Mouse (Mus musculus) hindbrain, embryonic 14.5 days (tissue): Measurements from ENCODE around the gene Clasp2. TPM values are rescaled to one million over a fixed set of nuclear protein-coding genes. Genes with fewer than 3 reads are reported as not detected.
"Not testable (repeated sequence)": the region's sequence is repeated elsewhere in the genome, so short reads cannot be mapped to it uniquely, and the experiment has no call there.

Experiments used
- ATAC-seq: fragments of 200-750 bp; cut with Nextera tagmentation; 2 replicates; pipeline ENCODE4 v1.8.0; 2017; ENCODE audit warnings: moderate number of reproducible peaks, mild to moderate bottlenecking, moderate TSS enrichment, moderate library complexity; ENCODE audit not compliant: low FRiP score
- DNase-seq: peaks from one replicate; pipeline ENCODE4 v3.0.0-alpha.2; 2015; ENCODE audit warnings: low spot score
- H3K27ac ChIP-seq: fragments of 300-500 bp; sonication (generic); 2 replicates; pipeline ENCODE4 v1.5.1; 2014; ENCODE audit warnings: mild to moderate bottlenecking, moderate library complexity
- H3K27me3 ChIP-seq: fragments of 300-500 bp; sonication (generic); 2 replicates; pipeline ENCODE4 v1.6.1; 2014; ENCODE audit warnings: mild to moderate bottlenecking, low read length, mixed read lengths; ENCODE audit not compliant: control insufficient read depth, insufficient read depth
- H3K36me3 ChIP-seq: fragments of 300-500 bp; sonication (generic); replicated peaks from 2 replicates; pipeline ENCODE4 v1.6.1; 2014; ENCODE audit not compliant: control insufficient read depth, insufficient read depth
- H3K4me1 ChIP-seq: fragments of 300-500 bp; sonication (generic); replicated peaks from 2 replicates; pipeline ENCODE4 v1.6.1; 2014; ENCODE audit warnings: antibody characterized with exemption, low read length, mixed read lengths; ENCODE audit not compliant: control insufficient read depth, insufficient read depth
- H3K4me2 ChIP-seq: fragments of 300-500 bp; sonication (generic); replicated peaks from 2 replicates; pipeline ENCODE4 v1.6.1; 2014; ENCODE audit warnings: mild to moderate bottlenecking, moderate library complexity
- H3K4me3 ChIP-seq: fragments of 300-500 bp; sonication (generic); replicated peaks from 2 replicates; pipeline ENCODE4 v1.5.1; 2014; ENCODE audit warnings: mild to moderate bottlenecking, low read length
- H3K9ac ChIP-seq: fragments of 300-500 bp; sonication (generic); 2 replicates; pipeline ENCODE4 v1.6.1; 2014
- H3K9me3 ChIP-seq: fragments of 300-500 bp; sonication (generic); 2 replicates; pipeline ENCODE4 v1.6.1; 2016; ENCODE audit warnings: low read length; ENCODE audit not compliant: control insufficient read depth
- WGBS: fragments of 180-500 bp; shearing (Covaris S2); extraction: QIAGEN DNeasy Blood & Tissue Kit; methylation state at CpG from one replicate; pipeline ENCODE4 v1.1.7; 2014; 5-methylcytosine and 5-hydroxymethylcytosine counted together
- polyA plus RNA-seq: library from polyadenylated mRNA; unstranded; fragments of >200 nt; fragmentation: Nextera tagmentation; extraction: Ambion mirVana; gene quantifications from 2 replicates; pipeline ENCODE4 v1.2.1, GENCODE M21; 2014

Gene Clasp2
- polyA plus RNA-seq, 1 experiment from 2014 or later: 154 TPM

- ATAC-seq: no peak
- WGBS: 90% methylated on average over 15 of the region's 15 CpGs
- Histone ChIP-seq H3K27ac (no peak overlapping the region), H3K9ac (no peak overlapping the region), H3K4me1 (no peaks in the 10 kb centered on the region), H3K36me3 (no peaks in the 10 kb centered on the region), H3K9me3 (no peaks in the 10 kb centered on the region), H3K4me2 (no peak overlapping the region), H3K4me3 (no peak overlapping the region), H3K27me3 (no peaks in the 10 kb centered on the region)
- no peak for DNase-seq
These were observed 16.6 kb upstream of the Clasp2 start for GRCm38 (mm10) chr9:113724646-113725045.

- H3K4me1 ChIP-seq, H3K9ac ChIP-seq, DNase-seq, H3K4me2 ChIP-seq, H3K27me3 ChIP-seq, H3K27ac ChIP-seq, H3K9me3 ChIP-seq, H3K36me3 ChIP-seq, ATAC-seq, H3K4me3 ChIP-seq: not testable (repeated sequence)
- 92% methylated on average over 5 of the region's 5 CpGs for WGBS
These were observed 15.7 kb upstream of the Clasp2 start for GRCm38 (mm10) chr9:113725609-113726008.

GRCm38 (mm10) chr9:113726131-113726530 is 15.1 kb upstream of the Clasp2 start:
- no peak overlapping the region for H3K9ac ChIP-seq
- no peaks in the 10 kb centered on the region for H3K27me3 ChIP-seq
- H3K27ac ChIP-seq: no peak overlapping the region
- no peak for ATAC-seq
- H3K36me3 ChIP-seq: no peaks in the 10 kb centered on the region
- H3K9me3 ChIP-seq: no peaks in the 10 kb centered on the region
- 81% methylated on average over 3 of the region's 3 CpGs for WGBS
- H3K4me3 ChIP-seq: no peak overlapping the region
- DNase-seq: no peak
- no peak overlapping the region for H3K4me2 ChIP-seq
- no peaks in the 10 kb centered on the region for H3K4me1 ChIP-seq

GRCm38 (mm10) chr9:113726991-113727680 is 14.1 kb upstream of the Clasp2 start:
- Histone ChIP-seq H3K4me3 (no peak overlapping the region), H3K27me3 (no peaks in the 10 kb centered on the region), H3K4me2 (no peak overlapping the region), H3K4me1 (no peaks in the 10 kb centered on the region), H3K27ac (no peak overlapping the region), H3K9me3 (no peaks in the 10 kb centered on the region), H3K9ac (no peak overlapping the region), H3K36me3 (no peaks in the 10 kb centered on the region)
- WGBS: 92% methylated on average over 18 of the region's 18 CpGs
- no peak for ATAC-seq
- DNase-seq: no peak

- Histone ChIP-seq H3K4me1 (no peaks in the 10 kb centered on the region), H3K9me3 (no peaks in the 10 kb centered on the region), H3K4me3 (no peak overlapping the region), H3K9ac (no peak overlapping the region), H3K27ac (no peak overlapping the region), H3K36me3 (no peaks in the 10 kb centered on the region), H3K4me2 (no peak overlapping the region), H3K27me3 (no peaks in the 10 kb centered on the region)
- no peak for DNase-seq
- WGBS: 89% methylated on average over 3 of the region's 3 CpGs
- ATAC-seq: no peak
These were observed 9.7 kb upstream of the Clasp2 start for GRCm38 (mm10) chr9:113731540-113731939.

GRCm38 (mm10) chr9:113735920-113736319 is 5.4 kb upstream of the Clasp2 start:
- Histone ChIP-seq H3K9me3 (no peaks in the 10 kb centered on the region), H3K9ac (no peak overlapping the region), H3K27me3 (no peaks in the 10 kb centered on the region), H3K4me1 (no peaks in the 10 kb centered on the region), H3K4me2 (no peak overlapping the region), H3K27ac (no peak overlapping the region), H3K36me3 (no peaks in the 10 kb centered on the region), H3K4me3 (no peak overlapping the region)
- DNase-seq (no peak), ATAC-seq (no peak)

- DNase-seq (no peak), ATAC-seq (no peak)
- H3K9ac ChIP-seq: no peak overlapping the region
- 0 out of 2 replicates have a peak, but pooled peaks cover 5% of the 10 kb centered on the region for H3K4me1 ChIP-seq
- no peak overlapping the region for H3K4me3 ChIP-seq
- no peaks in the 10 kb centered on the region for H3K27me3 ChIP-seq
- WGBS: 59% methylated on average over 9 of the region's 9 CpGs
- no peaks in the 10 kb centered on the region for H3K36me3 ChIP-seq
- no peak overlapping the region for H3K4me2 ChIP-seq
- H3K9me3 ChIP-seq: no peaks in the 10 kb centered on the region
- no peak overlapping the region for H3K27ac ChIP-seq
These were observed 3.3 kb upstream of the Clasp2 start for GRCm38 (mm10) chr9:113738021-113738420.

GRCm38 (mm10) chr9:113738941-113739340 is 2.3 kb upstream of the Clasp2 start:
- ATAC-seq (no peak), DNase-seq (no peak)
- no peaks in the 10 kb centered on the region for H3K27me3 ChIP-seq
- no peak overlapping the region for H3K9ac ChIP-seq
- H3K9me3 ChIP-seq: no peaks in the 10 kb centered on the region
- H3K4me3 ChIP-seq: no peak overlapping the region
- H3K27ac ChIP-seq: no peak overlapping the region
- no peak overlapping the region for H3K4me2 ChIP-seq
- H3K4me1 ChIP-seq: 0 out of 2 replicates have a peak, but pooled peaks cover 5% of the 10 kb centered on the region
- WGBS: 85% methylated on average over 6 of the region's 6 CpGs
- no peaks in the 10 kb centered on the region for H3K36me3 ChIP-seq

- DNase-seq: peak; percentile 43
- Histone ChIP-seq H3K27ac (peak overlapping the region; percentile 49; the same call in 1 of the 2 replicates), H3K4me1 (0 out of 2 replicates have a peak, but pooled peaks cover 5% of the 10 kb centered on the region), H3K9ac (peak overlapping the region; percentile 76), H3K4me2 (peak overlapping the region; percentile 66), H3K9me3 (no peaks in the 10 kb centered on the region), H3K27me3 (no peaks in the 10 kb centered on the region), H3K36me3 (no peaks in the 10 kb centered on the region), H3K4me3 (peak overlapping the region; percentile 97)
- 1% methylated on average over 60 of the region's 64 CpGs for WGBS
- ATAC-seq: peak; percentile 80
These were observed 414 bp downstream of the Clasp2 start for GRCm38 (mm10) chr9:113741637-113742137.
